Mouse (Mus musculus) embryonic facial prominence, embryonic 11.5 days (tissue): ENCODE results near the gene St6galnac5. TPM values are rescaled to one million over a fixed set of nuclear protein-coding genes. Genes with fewer than 3 reads are reported as not detected.
"Not testable (repeated sequence)": the region's sequence is repeated elsewhere in the genome, so short reads cannot be mapped to it uniquely, and the experiment has no call there.

Experiments used
- ATAC-seq: fragments of 200-750 bp; cut with Nextera tagmentation; replicated peaks from 2 replicates; pipeline ENCODE4 v1.8.0; 2017; ENCODE audit warnings: low read depth; ENCODE audit not compliant: insufficient number of reproducible peaks, low FRiP score, low TSS enrichment
- DNase-seq: peaks from one replicate; pipeline ENCODE4 v3.0.0-alpha.2; 2015; ENCODE audit warnings: low spot score
- H3K27ac ChIP-seq: fragments of 300-500 bp; sonication (generic); replicated peaks from 2 replicates; pipeline ENCODE4 v1.5.1; 2014; ENCODE audit warnings: mild to moderate bottlenecking, low read depth, low read length, control low read depth
- H3K27me3 ChIP-seq: fragments of 300-500 bp; sonication (generic); 2 replicates; pipeline ENCODE4 v1.6.1; 2014; ENCODE audit warnings: mild to moderate bottlenecking, low read length, moderate library complexity, mixed read lengths; ENCODE audit not compliant: control insufficient read depth, insufficient read depth
- H3K36me3 ChIP-seq: fragments of 300-500 bp; sonication (generic); replicated peaks from 2 replicates; pipeline ENCODE4 v1.6.1; 2014; ENCODE audit warnings: low read depth, mild to moderate bottlenecking, low read length, moderate library complexity, mixed read lengths; ENCODE audit not compliant: control insufficient read depth, insufficient read depth
- H3K4me1 ChIP-seq: fragments of 300-500 bp; sonication (generic); 2 replicates; pipeline ENCODE4 v1.6.1; 2014; ENCODE audit warnings: low read length, mixed read lengths; ENCODE audit not compliant: control insufficient read depth, insufficient read depth
- H3K4me2 ChIP-seq: fragments of 300-500 bp; sonication (generic); 2 replicates; pipeline ENCODE4 v1.6.1; 2014; ENCODE audit warnings: low read depth, mild to moderate bottlenecking, control low read depth, low read length, moderate library complexity
- H3K4me3 ChIP-seq: fragments of 300-500 bp; sonication (generic); 2 replicates; pipeline ENCODE4 v1.5.1; 2014; ENCODE audit warnings: low read depth, low read length, control low read depth
- H3K9ac ChIP-seq: fragments of 300-500 bp; sonication (generic); replicated peaks from 2 replicates; pipeline ENCODE4 v1.6.1; 2014; ENCODE audit warnings: mild to moderate bottlenecking, control low read depth, low read length
- H3K9me3 ChIP-seq: fragments of 300-500 bp; sonication (generic); replicated peaks from 2 replicates; pipeline ENCODE4 v1.6.1; 2016; ENCODE audit warnings: mild to moderate bottlenecking, low read length, inconsistent platforms, mixed read lengths; ENCODE audit not compliant: control insufficient read depth
- WGBS: fragments of 180-500 bp; shearing (Covaris S2); extraction: QIAGEN DNeasy Blood & Tissue Kit; methylation state at CpG from one replicate; pipeline ENCODE4 v1.1.7; 2014; 5-methylcytosine and 5-hydroxymethylcytosine counted together
- polyA plus RNA-seq: library from polyadenylated mRNA; unstranded; fragments of >200 nt; fragmentation: Nextera tagmentation; extraction: Ambion mirVana; gene quantifications from 2 replicates; pipeline ENCODE4 v1.2.1, GENCODE M21; 2014

Gene St6galnac5
- polyA plus RNA-seq, 1 experiment from 2014 or later: 1.3 TPM

DNA sequence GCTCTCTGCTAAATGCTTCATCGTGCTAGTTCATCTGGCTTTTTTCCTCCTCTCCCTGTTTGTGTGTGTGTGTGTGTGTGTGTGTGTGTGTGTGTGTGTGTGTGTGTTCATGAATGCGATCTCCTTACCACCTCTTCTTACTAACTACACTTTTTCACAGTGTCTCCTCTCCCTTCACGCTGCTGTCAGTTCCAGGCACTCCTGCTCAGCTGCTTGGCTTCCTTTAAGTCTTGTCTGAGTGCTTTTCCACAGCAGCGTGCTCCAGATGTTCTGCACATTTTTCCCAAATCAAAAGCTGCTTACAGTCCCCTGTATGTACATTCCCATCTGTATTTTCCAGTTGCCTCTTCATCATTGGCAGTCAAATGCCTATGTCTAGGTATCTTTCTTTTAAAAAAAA lies 189.0 kb downstream of the St6galnac5 start:
- no peak overlapping the region for H3K9ac ChIP-seq
- H3K4me3 ChIP-seq: no peak overlapping the region
- H3K4me1 ChIP-seq: no peaks in the 10 kb centered on the region
- H3K4me2 ChIP-seq: no peak overlapping the region
- no peaks in the 10 kb centered on the region for H3K36me3 ChIP-seq
- no peaks in the 10 kb centered on the region for H3K27me3 ChIP-seq
- DNase-seq (no peak), ATAC-seq (no peak)
- H3K9me3 ChIP-seq: no peaks in the 10 kb centered on the region
- WGBS: 87% methylated on average over 4 of the region's 4 CpGs
- H3K27ac ChIP-seq: no peak overlapping the region

- ATAC-seq (no peak), DNase-seq (no peak)
- no peaks in the 10 kb centered on the region for H3K4me1 ChIP-seq
- H3K4me3 ChIP-seq: no peak overlapping the region
- no peak overlapping the region for H3K9ac ChIP-seq
- no peaks in the 10 kb centered on the region for H3K27me3 ChIP-seq
- no peak overlapping the region for H3K4me2 ChIP-seq
- no peaks in the 10 kb centered on the region for H3K9me3 ChIP-seq
- 0 out of 2 replicates have a peak, but pooled peaks cover under 1% of the 10 kb centered on the region for H3K36me3 ChIP-seq
- no peak overlapping the region for H3K27ac ChIP-seq
- WGBS: 96% methylated on average over 5 of the region's 5 CpGs
Measured at GRCm38 (mm10) chr3:152792601-152793000, 189.4 kb downstream of the St6galnac5 start.

GRCm38 (mm10) chr3:152788301-152788953 lies 193.6 kb downstream of the St6galnac5 start:
- not testable (repeated sequence) for ATAC-seq, H3K9ac ChIP-seq, H3K36me3 ChIP-seq, H3K9me3 ChIP-seq, H3K4me2 ChIP-seq, H3K27ac ChIP-seq, H3K27me3 ChIP-seq, H3K4me1 ChIP-seq, H3K4me3 ChIP-seq, DNase-seq
- 78% methylated on average over 5 of the region's 5 CpGs for WGBS

- not testable (repeated sequence) for H3K9me3 ChIP-seq, H3K4me3 ChIP-seq, H3K36me3 ChIP-seq, DNase-seq, H3K4me1 ChIP-seq, H3K9ac ChIP-seq, H3K4me2 ChIP-seq, H3K27ac ChIP-seq, H3K27me3 ChIP-seq
- ATAC-seq: 0 out of 2 replicates have a peak, but pooled peaks have one; percentile 20
- 93% methylated on average over 8 of the region's 13 CpGs for WGBS
Measured at GRCm38 (mm10) chr3:152784353-152784752, 197.7 kb downstream of the St6galnac5 start.

GRCm38 (mm10) chr3:152783792-152784191 lies 198.3 kb downstream of the St6galnac5 start:
- peak; percentile 86 for DNase-seq
- Histone ChIP-seq H3K36me3 (0 out of 2 replicates have a peak, but pooled peaks cover 3% of the 10 kb centered on the region), H3K4me1 (no peaks in the 10 kb centered on the region), H3K9me3 (no peaks in the 10 kb centered on the region), H3K4me2 (no peak overlapping the region), H3K27ac (no peak overlapping the region), H3K27me3 (no peaks in the 10 kb centered on the region), H3K4me3 (no peak overlapping the region), H3K9ac (no peak overlapping the region)
- WGBS: 19% methylated on average over 7 of the region's 7 CpGs
- ATAC-seq: peak; percentile 76; the same call in 1 of the 2 replicates

GRCm38 (mm10) chr3:152779819-152780218 lies 202.2 kb downstream of the St6galnac5 start:
- Histone ChIP-seq H3K4me1 (no peaks in the 10 kb centered on the region), H3K9ac (no peak overlapping the region), H3K4me3 (no peak overlapping the region), H3K9me3 (no peaks in the 10 kb centered on the region), H3K4me2 (no peak overlapping the region), H3K27me3 (no peaks in the 10 kb centered on the region), H3K36me3 (no peaks in the 10 kb centered on the region), H3K27ac (no peak overlapping the region)
- ATAC-seq (no peak), DNase-seq (no peak)
- WGBS: 80% methylated on average over 4 of the region's 4 CpGs

DNA sequence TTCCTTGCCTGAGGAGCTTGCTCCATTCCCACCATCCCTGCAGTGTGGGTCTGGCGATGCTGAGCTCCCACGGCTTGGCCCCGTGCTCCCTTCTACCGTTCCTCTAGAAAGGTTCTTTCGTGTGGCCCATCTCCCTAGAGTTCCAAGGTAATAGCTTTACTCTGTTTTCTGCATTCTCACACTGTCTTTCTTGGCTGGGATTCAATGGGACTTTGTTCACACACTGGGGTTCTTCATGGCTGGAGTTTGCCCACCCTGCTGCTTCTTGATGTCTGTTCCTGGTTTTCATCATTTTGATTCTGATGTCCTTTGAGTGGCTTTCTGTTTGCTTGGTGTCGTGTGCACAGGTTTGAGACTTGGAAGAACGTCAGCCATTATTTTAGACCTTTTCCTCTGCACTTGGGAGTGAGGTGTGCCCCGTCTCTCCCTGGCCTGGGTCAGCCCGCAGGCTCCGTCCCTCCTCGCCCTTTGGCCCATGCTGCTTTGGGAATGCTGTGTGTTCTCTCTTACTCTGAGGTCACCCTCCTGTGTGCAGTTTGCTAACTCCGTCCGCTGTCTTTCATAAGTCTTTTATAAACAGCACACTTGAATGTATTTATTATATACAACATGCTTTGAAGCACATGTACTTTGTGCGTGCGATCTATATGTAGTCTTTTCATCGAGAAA lies 205.0 kb downstream of the St6galnac5 start:
- DNase-seq (no peak), ATAC-seq (no peak)
- Histone ChIP-seq H3K27me3 (no peaks in the 10 kb centered on the region), H3K4me1 (no peaks in the 10 kb centered on the region), H3K4me3 (no peak overlapping the region), H3K27ac (no peak overlapping the region), H3K9me3 (no peaks in the 10 kb centered on the region), H3K9ac (no peak overlapping the region), H3K36me3 (no peaks in the 10 kb centered on the region), H3K4me2 (no peak overlapping the region)
- WGBS: 76% methylated on average over 16 of the region's 16 CpGs

DNA sequence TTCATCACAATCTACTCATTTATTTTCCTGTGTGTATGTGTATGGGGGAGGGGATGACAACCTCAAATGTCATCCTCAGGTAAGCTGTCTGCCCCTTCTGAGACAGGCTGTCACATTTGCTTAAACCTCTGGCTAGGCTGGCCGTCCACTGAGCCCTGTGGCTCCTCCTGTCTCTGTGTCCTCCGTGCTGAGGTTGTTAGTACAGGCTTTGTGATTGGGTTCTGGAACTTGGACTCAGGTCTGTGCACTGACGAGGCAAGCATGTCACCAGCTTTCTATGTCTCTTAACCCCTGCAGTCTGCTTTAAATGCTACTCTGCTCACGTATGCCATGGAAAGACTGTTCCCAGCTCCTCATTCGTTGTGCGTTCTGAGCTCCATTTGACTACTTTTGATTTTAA lies 205.7 kb downstream of the St6galnac5 start:
- ATAC-seq: no peak
- Histone ChIP-seq H3K4me2 (no peak overlapping the region), H3K9me3 (no peaks in the 10 kb centered on the region), H3K27ac (no peak overlapping the region), H3K36me3 (no peaks in the 10 kb centered on the region), H3K4me3 (no peak overlapping the region), H3K4me1 (no peaks in the 10 kb centered on the region), H3K27me3 (no peaks in the 10 kb centered on the region), H3K9ac (no peak overlapping the region)
- WGBS: 79% methylated on average over 6 of the region's 6 CpGs
- DNase-seq: no peak
